Mouse (Mus musculus): ENCODE results near the gene Trim40. TPM values are rescaled to one million over a fixed set of nuclear protein-coding genes. Genes with fewer than 3 reads are reported as not detected.

Gene Trim40
- not detected in 2 replicates for total RNA-seq (2021)
- long read RNA-seq, experiment 1 = 0 reads
- long read RNA-seq, experiment 2 = 0 reads

- DNase-seq = no peak
Observed at GRCm38 (mm10) chr17:36890073-36890903, at the start of gene Trim40. Gene Trim40 (minus strand): TSS chr17:36890123.

GRCm38 (mm10) chr17:36938056-36938455 lies 48.1 kb upstream of the Trim40 start:
- peak; percentile 79 for DNase-seq

- peak; percentile 62 for DNase-seq
Observed at GRCm38 (mm10) chr17:36931806-36932205, 41.9 kb upstream of the Trim40 start.

- DNase-seq = no peak
Observed at GRCm38 (mm10) chr17:36931130-36931529, 41.2 kb upstream of the Trim40 start.

GRCm38 (mm10) chr17:36930233-36930632 lies 40.3 kb upstream of the Trim40 start:
- DNase-seq = no peak

- DNase-seq = no peak
Observed at GRCm38 (mm10) chr17:36929236-36929932, 39.5 kb upstream of the Trim40 start.

GRCm38 (mm10) chr17:36927496-36928120 lies 37.7 kb upstream of the Trim40 start:
- DNase-seq = no peak

GRCm38 (mm10) chr17:36923491-36923890 lies 33.6 kb upstream of the Trim40 start:
- DNase-seq = no peak

- DNase-seq = no peak
Observed at GRCm38 (mm10) chr17:36922715-36923114, 32.8 kb upstream of the Trim40 start.

GRCm38 (mm10) chr17:36920239-36920638 lies 30.3 kb upstream of the Trim40 start:
- peak; percentile 77 for DNase-seq

GRCm38 (mm10) chr17:36915076-36915475 lies 25.2 kb upstream of the Trim40 start:
- DNase-seq = peak; percentile 75

- peak; percentile 84 for DNase-seq
Observed at GRCm38 (mm10) chr17:36914108-36914507, 24.2 kb upstream of the Trim40 start.

- DNase-seq = no peak
Observed at GRCm38 (mm10) chr17:36912031-36912430, 22.1 kb upstream of the Trim40 start.

GRCm38 (mm10) chr17:36909802-36910201 lies 19.9 kb upstream of the Trim40 start:
- no peak for DNase-seq

- no peak for DNase-seq
Observed at GRCm38 (mm10) chr17:36908235-36908634, 18.3 kb upstream of the Trim40 start.

GRCm38 (mm10) chr17:36903651-36904050 lies 13.7 kb upstream of the Trim40 start:
- no peak for DNase-seq

- DNase-seq = no peak
Observed at GRCm38 (mm10) chr17:36900691-36901090, 10.8 kb upstream of the Trim40 start.

GRCm38 (mm10) chr17:36900001-36900400 lies 10.1 kb upstream of the Trim40 start:
- no peak for DNase-seq

GRCm38 (mm10) chr17:36899376-36899775 lies 9.5 kb upstream of the Trim40 start:
- no peak for DNase-seq

GRCm38 (mm10) chr17:36897552-36898205 lies 7.8 kb upstream of the Trim40 start, which contains the start of gene Trim31:
Gene Trim31 (plus strand): TSS chr17:36898118.
- no peak for DNase-seq

GRCm38 (mm10) chr17:36897065-36897464 lies 7.1 kb upstream of the Trim40 start:
- no peak for DNase-seq

GRCm38 (mm10) chr17:36896583-36896982 lies 6.7 kb upstream of the Trim40 start:
- peak; percentile 61 for DNase-seq

Measured in adrenal gland, postnatal 14 days (tissue).